Comparison of ENCODE assay signal across 8 mouse cellular contexts in the genomic region with DNA sequence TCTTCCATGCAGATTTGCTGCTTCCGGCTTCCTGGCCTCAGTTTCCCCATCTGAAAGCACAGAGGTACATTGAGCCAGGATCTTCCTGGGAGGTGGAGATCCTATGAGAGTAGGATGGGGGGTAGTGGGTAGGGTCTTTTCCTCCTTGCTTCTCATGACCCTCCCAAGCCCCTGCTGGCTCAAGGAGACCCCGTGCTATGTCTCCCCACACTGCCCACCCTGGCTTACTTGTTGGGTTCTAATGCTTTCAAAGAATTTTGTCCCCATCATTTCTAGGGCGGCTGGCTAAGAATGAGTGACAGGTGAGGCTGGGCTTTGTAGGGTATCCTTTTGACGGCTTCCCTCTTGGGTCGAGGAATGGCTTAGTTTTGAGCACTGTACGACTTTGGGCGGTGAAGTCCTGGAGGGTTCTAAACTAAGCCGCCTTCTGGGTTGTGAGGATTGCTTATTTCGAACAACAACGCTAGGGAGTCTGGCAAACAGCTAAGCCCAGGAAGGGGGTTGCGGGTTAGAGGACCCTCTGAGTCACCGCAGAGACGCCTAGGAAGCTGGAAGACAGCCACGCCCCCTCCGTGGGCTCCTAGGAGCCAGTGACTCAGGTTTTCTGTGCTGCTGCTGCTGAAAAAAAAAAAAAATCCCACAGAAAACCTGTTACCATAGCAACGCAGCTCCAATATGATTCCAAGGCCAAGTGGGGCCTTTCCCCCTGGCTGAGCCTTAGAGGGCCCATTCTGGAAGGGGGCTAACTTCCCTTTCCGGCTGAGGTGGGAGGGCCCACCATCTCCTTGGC. TPM values are rescaled to one million over a fixed set of nuclear protein-coding genes. Genes with fewer than 3 reads are reported as not detected.
DNase-seq lines count a peak whose midpoint lies in the region; ATAC-seq and TF ChIP-seq lines count a peak whose summit lies in the region.

No protein-coding gene starts in this region.

- no peaks in the 10 kb centered on the region for H3K9me3 ChIP-seq in kidney, embryonic 16.5 days (ENCODE audit: low read length)
- H3K9me3 ChIP-seq in forebrain, embryonic 15.5 days = no peaks in the 10 kb centered on the region

- H3ac ChIP-seq in myocyte (ENCODE audit: control insufficient read depth, insufficient read length) = no peak overlapping the region

- in situ Hi-C loops in Patski (cut with MboI; ENCODE audit: low pct_unique_long_range_greater_than_20kb) = no loop called here

- POLR2A ChIA-PET in Patski (lab: Charles Lee) = no interaction called here

- peak overlapping the region; percentile 83 for H3K4me2 ChIP-seq in kidney, embryonic 16.5 days (replicated peaks; ENCODE audit: low read depth, low read length)
- peak overlapping the region; percentile 73 for H3K4me2 ChIP-seq in forebrain, embryonic 15.5 days (replicated peaks)
- H3K4me2 ChIP-seq in myocyte (ENCODE audit: low read depth) = peak overlapping the region; percentile 94

- H3K9ac ChIP-seq in kidney, embryonic 16.5 days (replicated peaks; ENCODE audit: low read length) = peak overlapping the region; percentile 96
- peak overlapping the region; percentile 97 for H3K9ac ChIP-seq in forebrain, embryonic 15.5 days (replicated peaks)

- no peak for ATAC-seq in kidney, embryonic 16.5 days (ENCODE audit: low FRiP score, low TSS enrichment)
- no peak for ATAC-seq in Patski
- no peak for ATAC-seq in forebrain, embryonic 15.5 days (replicated peaks)
- no peak for ATAC-seq in activated CD4-positive, CD25-positive, alpha-beta regulatory T cell, adult 4 months

- no peak for DNase-seq in kidney, adult 2 months
- peak; percentile 92 for DNase-seq in Patski (ENCODE audit: low read depth, low spot score)
- DNase-seq in left cerebral cortex, adult 11 months (ENCODE audit: low spot score) = peak; percentile 73
- DNase-seq in urinary bladder, postnatal 36 days (ENCODE audit: low spot score in 2 of 2) = no peak

- H3K4me1 ChIP-seq in kidney, embryonic 16.5 days (ENCODE audit: insufficient read depth, low read length) = peaks cover 33% of the 10 kb centered on the region
- no peaks in the 10 kb centered on the region for H3K4me1 ChIP-seq in kidney, adult 2 months (ENCODE audit: control insufficient read depth, insufficient read depth, low read length)
- H3K4me1 ChIP-seq in forebrain, embryonic 15.5 days = peaks cover 65% of the 10 kb centered on the region

- no peak for TF ChIP-seq POLR2A in kidney, adult 2 months (IDR thresholded peaks at IDR 0.05; ENCODE audit: low read depth, low read length)
- TF ChIP-seq POLR2A in myocyte (IDR thresholded peaks at IDR 0.05; ENCODE audit: insufficient read length, low read depth) = no peak

- TF ChIP-seq CTCF in kidney, adult 2 months (conservative IDR thresholded peaks at IDR 0.05; ENCODE audit: insufficient read depth, insufficient read length, low read depth, low read length) = no peak
- TF ChIP-seq CTCF in Patski (IDR thresholded peaks at IDR 0.05) = no peak

- H3K79me2 ChIP-seq in myocyte (ENCODE audit: control insufficient read depth, insufficient read depth) = peaks cover 83% of the 10 kb centered on the region

- no peaks in the 10 kb centered on the region for H3K27me3 ChIP-seq in kidney, embryonic 16.5 days (ENCODE audit: insufficient read depth, low read length)
- peaks cover 4% of the 10 kb centered on the region; the same call in 1 of the 2 replicates for H3K27me3 ChIP-seq in kidney, adult 2 months (replicated peaks; ENCODE audit: control insufficient read depth, insufficient read depth, low read length)
- H3K27me3 ChIP-seq in Patski (no peaks in the 10 kb centered on the region), myocyte (ENCODE audit: control insufficient read depth, insufficient read depth, insufficient read length) (no peaks in the 10 kb centered on the region)
- H3K27me3 ChIP-seq in forebrain, embryonic 15.5 days = no peaks in the 10 kb centered on the region

- 39% methylated on average over 17 of the region's 17 CpGs for WGBS in kidney, embryonic 16.5 days
- WGBS in kidney, adult 2 months = 40% methylated on average over 17 of the region's 17 CpGs
- WGBS in forebrain, embryonic 15.5 days = 14% methylated on average over 17 of the region's 17 CpGs

- H3K27ac ChIP-seq in kidney, embryonic 16.5 days (ENCODE audit: low read length) = peak overlapping the region; percentile 11; the same call in 1 of the 2 replicates
- H3K27ac ChIP-seq in kidney, adult 2 months (ENCODE audit: insufficient read depth, low read depth, low read length) = no peak overlapping the region
- H3K27ac ChIP-seq in forebrain, embryonic 15.5 days (replicated peaks) = peak overlapping the region; percentile 95

- CTCF ChIA-PET in Patski (lab: Charles Lee) = interaction anchor here (0.9 to 1.5 kb wide), 4 partner anchors 12 to 103 kb away, joined by 3 to 7 read pairs (median 4); no protein-coding TSS in a partner anchor

- H3K36me3 ChIP-seq in kidney, embryonic 16.5 days (ENCODE audit: insufficient read depth, low read length) = peaks cover 22% of the 10 kb centered on the region
- no peaks in the 10 kb centered on the region for H3K36me3 ChIP-seq in kidney, adult 2 months (ENCODE audit: control insufficient read depth, insufficient read depth, low read length)
- peaks cover 11% of the 10 kb centered on the region for H3K36me3 ChIP-seq in forebrain, embryonic 15.5 days
- H3K36me3 ChIP-seq in myocyte (ENCODE audit: control insufficient read depth, insufficient read depth) = no peaks in the 10 kb centered on the region

- H3K4me3 ChIP-seq in kidney, embryonic 16.5 days (ENCODE audit: low read length) = peak overlapping the region; percentile 86
- no peak overlapping the region for H3K4me3 ChIP-seq in kidney, adult 2 months (ENCODE audit: insufficient read depth, low read depth, low read length)
- peak overlapping the region; percentile 95 for H3K4me3 ChIP-seq in forebrain, embryonic 15.5 days
- peak overlapping the region; percentile 97 for H3K4me3 ChIP-seq in myocyte

TF ChIP-seq in myocyte, 11 proteins besides CTCF, POLR2A, EP300 and RAD21:
- no peak for TF ChIP-seq MAX (IDR thresholded peaks at IDR 0.05; ENCODE audit: low read depth)
- TF ChIP-seq USF1 (IDR thresholded peaks at IDR 0.05; ENCODE audit: low read depth) = no peak

RNA-seq across cellular contexts. Expression of a gene that starts 3.8 kb away (rescaled TPM):
- 302 and 349 TPM in 2 replicates for polyA plus RNA-seq in kidney, embryonic 16.5 days (2015; fragmentation: Nextera tagmentation; extraction: Ambion mirVana)
- polyA plus RNA-seq in kidney, adult 2 months (2012; rRNA removed) = 23.1 and 28.5 TPM in 2 replicates
- 246 TPM for polyA plus RNA-seq in Patski (2021)
- 521 and 538 TPM in 2 replicates for polyA plus RNA-seq in forebrain, embryonic 15.5 days (2015; fragmentation: Nextera tagmentation; extraction: Ambion mirVana)
- 180 TPM for polyA plus RNA-seq in myocyte (2012; fragmentation: generic; extraction: Trizol)
- polyA plus RNA-seq in activated CD4-positive, CD25-positive, alpha-beta regulatory T cell, adult 4 months (2017; shearing (Covaris generic)) = under 1 TPM; 0.26 to 0.42 TPM

RNA-seq across cellular contexts. Expression of a gene that starts 57.3 kb away (rescaled TPM):
- polyA plus RNA-seq in kidney, embryonic 16.5 days (2015; fragmentation: Nextera tagmentation; extraction: Ambion mirVana) = 12,646 and 13,929 TPM in 2 replicates
- polyA plus RNA-seq in kidney, adult 2 months (2012; rRNA removed) = 2,111 and 2,511 TPM in 2 replicates
- 2,926 TPM for polyA plus RNA-seq in Patski (2021)
- polyA plus RNA-seq in forebrain, embryonic 15.5 days (2015; fragmentation: Nextera tagmentation; extraction: Ambion mirVana) = 16,767 and 16,970 TPM in 2 replicates
- 2,198 TPM for polyA plus RNA-seq in myocyte (2012; fragmentation: generic; extraction: Trizol)
- over 10,000 TPM; 26,186 to 54,151 TPM for polyA plus RNA-seq in activated CD4-positive, CD25-positive, alpha-beta regulatory T cell, adult 4 months (2017; shearing (Covaris generic))

Comparison
In these comparisons a context has a peak if more than half of its experiments do, and no peak if none do; other contexts are left out.
1. DNase-seq: peak in Patski (single experiment) and left cerebral cortex, adult 11 months (single experiment); none in kidney, adult 2 months (single experiment) and urinary bladder, postnatal 36 days (0 of 2).
2. RNA of a gene that starts 3.8 kb away (polyA plus RNA-seq): 521 to 538 TPM in forebrain, embryonic 15.5 days, 302 to 349 TPM in kidney, embryonic 16.5 days, 246 TPM in Patski (single experiment), 180 TPM in myocyte (single experiment) and 23.1 to 28.5 TPM in kidney, adult 2 months; 0.26 to 0.42 TPM in activated CD4-positive, CD25-positive, alpha-beta regulatory T cell, adult 4 months; every median in the first group is over 10 times any median in the second.
3. Peak in every context shown above with its lines, with median percentiles within 50 percentile points of each other: H3K4me2 ChIP-seq.